Mouse (Mus musculus) heart, adult 10 weeks (tissue): ENCODE data around the gene Dbx1. TPM values are rescaled to one million over a fixed set of nuclear protein-coding genes. Genes with fewer than 3 reads are reported as not detected.

Source experiments
- polyA plus RNA-seq: library from polyadenylated mRNA; stranded (reverse); fragments of 350-450 nt; fragmentation: Illumina TruSeq; extraction: RNeasy Lipid Tissue Mini Kit (QIAGEN cat#74804); gene quantifications from one replicate; pipeline ENCODE4 v1.2.3, GENCODE M21; 2014; ENCODE audit warnings: low read depth, low replicate concordance

The Dbx1 gene
- not detected for polyA plus RNA-seq

GRCm38 (mm10) chr7:49636491-49637115 is at the start of gene Dbx1:
Dbx1 (minus strand) TSS chr7:49636849.

Other genes with a start within 250 kb of the Dbx1 start
- 28.0 TPM for gene Htatip2, start 122.3 kb upstream of the Dbx1 start, polyA plus RNA-seq
- 16.5 TPM for gene Prmt3, start 141.5 kb upstream of the Dbx1 start, polyA plus RNA-seq